Mouse (Mus musculus) testis, adult 2 months (tissue): ENCODE data around the gene Senp2.

Experiments used
- CTCF ChIP-seq: fragments of 200-500 bp; IDR thresholded peaks from 2 replicates; pipeline ENCODE4 v1.5.1; 2012; ENCODE audit warnings: low read depth, mild to moderate bottlenecking, inconsistent platforms, low read length, moderate library complexity; ENCODE audit not compliant: control insufficient read depth, insufficient read depth, insufficient replicate concordance
- POLR2A ChIP-seq: fragments of 200-500 bp; IDR thresholded peaks from 2 replicates; pipeline ENCODE4 v1.6.1; 2012; ENCODE audit warnings: low read depth, mild to moderate bottlenecking, inconsistent platforms, low read length, moderate library complexity; ENCODE audit not compliant: control insufficient read depth

- no peak for TF ChIP-seq CTCF
- TF ChIP-seq POLR2A = no peak
Observed at GRCm38 (mm10) chr16:22039978-22040377, 30.7 kb downstream of the Senp2 start.
